Mouse (Mus musculus) ovary, adult 18-20 months (tissue): ENCODE measurements at regions not wholly inside any gene's neighbourhood (a gene's known extent, or its start where the extent isn't known, plus 50 kb on each side); places are given as distances from the start of the nearest gene placed in this dataset.

ENCODE experiments used
- DNase-seq: peaks from one replicate; pipeline ENCODE4 v3.0.0; 2022; ENCODE audit warnings: low spot score, mixed read lengths

DNA sequence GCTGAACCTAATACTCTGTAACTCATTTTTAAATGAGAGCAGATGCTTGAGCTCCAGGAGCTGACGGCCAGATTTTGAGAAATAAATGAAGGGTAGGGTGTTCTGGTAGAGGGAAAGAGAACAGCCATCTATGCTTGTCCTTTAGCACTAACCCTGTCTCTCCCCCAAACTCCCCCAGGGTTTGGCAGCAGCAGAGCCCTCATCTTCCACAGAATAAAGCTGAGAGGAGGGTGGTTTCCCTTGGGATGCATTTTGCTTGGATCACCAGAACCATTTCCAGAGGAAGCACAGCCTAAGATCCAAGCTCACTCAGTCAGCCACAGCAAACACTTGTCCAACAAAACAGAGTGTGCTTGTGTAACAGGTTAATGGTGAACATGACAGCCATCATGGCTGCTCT is 464.8 kb upstream of the Marcks start:
- no peak for DNase-seq

DNA sequence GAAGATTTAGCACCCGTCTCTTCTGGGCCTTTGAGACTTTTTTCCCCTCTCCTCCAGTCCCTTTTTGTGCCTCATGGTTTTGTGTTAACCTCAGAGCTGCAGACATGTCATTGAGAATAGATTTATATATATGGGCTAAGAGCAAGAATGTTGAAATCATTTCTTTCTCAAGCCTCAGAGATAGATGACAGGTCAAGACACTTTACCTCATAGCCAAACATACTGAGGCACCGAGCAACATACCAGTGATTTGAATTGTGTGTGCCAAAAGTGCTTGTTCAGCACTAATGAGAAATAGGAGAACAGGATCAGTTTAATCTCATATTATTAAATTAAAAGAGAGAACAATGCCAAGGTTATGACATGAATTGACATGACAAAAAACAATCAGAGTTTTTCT is 464.2 kb upstream of the Marcks start:
- DNase-seq: no peak

DNA sequence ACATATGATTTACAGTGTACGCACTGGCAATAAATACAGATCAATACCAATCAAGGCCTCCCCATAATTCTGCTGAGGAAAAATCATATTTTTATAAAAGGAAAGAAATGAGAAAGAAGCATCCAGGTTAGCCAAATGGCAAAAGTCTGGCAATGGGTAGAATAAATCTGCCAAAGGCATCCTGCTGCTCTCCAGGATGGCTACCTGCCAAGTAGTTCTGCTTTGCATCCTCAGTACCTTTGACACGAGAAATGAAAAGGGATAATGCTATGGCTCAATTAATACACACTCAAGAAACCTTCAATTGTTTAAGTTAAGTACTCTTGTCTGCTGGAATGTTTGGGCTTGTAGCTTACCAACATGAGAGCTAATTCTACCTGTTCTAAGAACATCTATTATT is 451.2 kb upstream of the Marcks start:
- no peak for DNase-seq

DNA sequence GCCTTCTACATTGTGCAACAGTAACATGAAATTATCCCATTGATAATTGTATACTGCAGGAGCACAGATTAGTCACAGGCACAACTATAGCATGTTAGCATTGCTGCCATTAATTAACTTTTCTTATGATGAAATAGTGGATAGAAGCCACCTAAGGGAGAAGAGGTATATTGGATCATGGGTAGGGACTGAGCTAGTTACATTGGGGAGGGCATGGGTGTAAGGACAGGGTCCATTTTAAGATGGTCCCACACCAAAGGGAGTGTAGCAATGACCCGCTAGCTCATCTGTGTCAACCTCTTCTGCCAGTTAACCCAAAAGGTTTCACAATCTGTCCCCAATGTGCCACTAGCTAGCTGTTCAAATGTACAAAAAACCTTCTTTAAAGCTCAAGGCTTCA is 450.3 kb upstream of the Marcks start:
- no peak for DNase-seq

DNA sequence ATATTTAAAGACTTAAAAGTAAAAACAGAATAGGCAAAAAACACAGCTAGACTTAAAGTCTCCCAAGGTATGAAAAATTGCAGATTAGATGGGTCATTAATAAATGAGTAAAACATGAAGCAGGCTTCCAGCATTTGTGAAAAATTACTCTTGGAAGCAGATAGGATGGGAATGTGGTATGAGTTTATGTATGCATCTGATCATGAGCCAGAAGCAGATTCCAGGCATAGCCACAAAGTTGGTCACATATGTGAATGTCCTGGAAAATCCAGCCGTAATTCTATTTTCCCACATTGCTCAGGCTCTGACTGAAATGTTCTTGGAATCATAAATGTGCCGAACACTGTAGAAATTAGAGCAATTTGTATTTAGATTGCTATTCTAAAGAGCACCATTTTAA is 432.5 kb upstream of the Marcks start:
- no peak for DNase-seq

DNA sequence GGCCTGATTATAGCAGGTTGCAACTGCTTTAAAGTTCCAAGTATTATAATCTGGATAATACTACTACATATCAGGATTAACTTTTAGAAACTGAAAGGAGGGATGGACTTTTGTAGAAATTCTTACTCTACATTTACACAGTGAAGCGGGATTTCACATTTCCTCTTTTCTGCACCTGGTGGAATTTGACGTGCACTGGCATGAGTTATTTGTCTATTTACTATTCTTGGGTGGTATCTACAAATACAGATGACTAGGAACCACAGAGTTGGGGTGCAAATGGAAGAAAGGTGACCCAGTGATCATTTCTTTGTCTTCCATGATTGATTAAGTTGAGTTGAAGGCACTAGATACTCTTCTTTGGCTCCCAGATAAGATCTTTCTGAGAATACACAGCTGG is 423.0 kb upstream of the Marcks start:
- DNase-seq: no peak

DNA sequence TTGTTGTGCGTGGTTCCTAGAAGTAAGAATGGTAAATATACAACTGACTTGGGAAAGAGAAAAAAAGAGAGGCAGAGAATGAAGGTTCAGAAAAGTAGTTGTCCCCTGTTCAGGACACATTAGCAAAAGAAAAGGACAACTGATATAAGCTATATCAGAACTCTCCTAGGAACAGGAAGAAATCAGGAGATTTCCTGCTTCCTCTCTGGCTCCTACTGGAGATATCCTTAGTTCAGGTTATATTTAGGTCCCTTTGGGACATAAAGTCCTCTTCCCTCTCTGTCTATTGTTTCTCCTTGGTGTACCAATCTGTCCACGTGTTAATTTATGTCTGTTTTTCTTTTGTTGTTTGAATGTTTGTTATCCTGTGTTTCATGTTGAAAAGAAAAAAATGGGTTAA is 410.7 kb upstream of the Marcks start:
- DNase-seq: no peak

DNA sequence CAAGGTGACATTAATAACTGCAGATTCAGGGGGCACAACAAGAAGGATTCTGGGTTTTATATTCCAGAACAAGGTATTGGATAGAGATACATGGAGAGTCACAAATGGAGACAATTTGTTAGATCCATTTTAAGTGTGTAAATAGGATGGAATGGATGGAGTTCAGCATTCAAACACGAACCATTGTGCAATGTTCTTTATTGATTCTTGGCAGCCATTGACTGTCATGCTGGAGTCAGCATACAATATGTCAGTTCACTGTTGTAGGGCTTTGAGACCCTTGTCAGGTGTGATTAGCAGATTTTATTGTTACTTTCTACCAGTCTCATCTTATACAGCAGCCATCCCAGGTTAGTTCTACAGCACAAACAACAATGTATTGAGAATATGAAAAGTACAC is 402.0 kb upstream of the Marcks start:
- DNase-seq: no peak

DNA sequence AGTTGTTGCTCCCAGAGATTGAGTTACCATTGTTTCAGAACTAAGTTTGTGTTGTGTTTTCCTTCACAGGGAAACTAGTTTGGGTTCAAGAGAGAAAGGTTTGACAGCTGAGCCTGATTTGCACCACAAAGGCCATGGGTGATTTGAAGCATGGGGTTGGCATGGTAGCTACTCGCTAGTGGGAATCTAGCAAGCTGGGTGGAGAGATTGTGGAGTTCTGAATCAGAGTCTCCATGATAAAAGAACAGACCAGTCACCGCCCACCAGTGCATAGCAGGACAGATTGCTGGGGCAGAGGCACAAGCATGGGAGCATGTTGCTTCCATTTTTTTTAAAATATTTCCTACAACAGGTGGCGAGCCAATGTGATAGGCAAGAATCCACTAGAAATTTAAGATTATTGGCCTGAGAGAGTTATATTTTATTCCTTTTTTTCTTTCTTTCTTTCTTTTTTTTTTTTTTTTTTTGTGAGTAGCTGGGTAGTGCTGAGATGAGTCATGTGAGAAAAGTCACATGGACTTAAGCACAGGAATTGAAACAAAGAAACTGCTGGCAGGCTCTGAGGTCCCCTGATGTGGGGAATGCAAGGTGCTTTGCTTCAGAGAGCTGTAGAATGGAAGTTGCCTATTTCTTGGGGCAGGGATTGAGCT is 367.4 kb upstream of the Marcks start:
- DNase-seq: no peak

DNA sequence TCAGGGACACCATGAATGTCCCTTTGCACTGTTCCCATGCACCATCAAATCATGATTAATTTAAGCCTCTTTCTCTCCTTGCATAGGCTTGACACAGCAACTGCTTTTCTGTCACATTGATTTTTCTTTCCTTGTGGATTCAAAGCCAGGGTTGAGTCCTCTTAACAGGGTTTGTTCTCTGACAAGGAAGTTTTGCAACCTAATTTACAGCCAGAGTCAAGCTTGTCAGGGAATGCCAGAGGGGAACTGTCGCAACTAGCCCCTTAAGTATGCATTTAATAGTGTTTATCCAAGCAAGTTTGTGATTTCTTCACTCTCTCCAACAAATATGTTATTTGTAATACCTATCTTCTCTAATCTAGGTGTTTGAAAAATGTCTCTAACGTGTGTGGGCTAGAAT is 365.7 kb upstream of the Marcks start:
- DNase-seq: no peak

DNA sequence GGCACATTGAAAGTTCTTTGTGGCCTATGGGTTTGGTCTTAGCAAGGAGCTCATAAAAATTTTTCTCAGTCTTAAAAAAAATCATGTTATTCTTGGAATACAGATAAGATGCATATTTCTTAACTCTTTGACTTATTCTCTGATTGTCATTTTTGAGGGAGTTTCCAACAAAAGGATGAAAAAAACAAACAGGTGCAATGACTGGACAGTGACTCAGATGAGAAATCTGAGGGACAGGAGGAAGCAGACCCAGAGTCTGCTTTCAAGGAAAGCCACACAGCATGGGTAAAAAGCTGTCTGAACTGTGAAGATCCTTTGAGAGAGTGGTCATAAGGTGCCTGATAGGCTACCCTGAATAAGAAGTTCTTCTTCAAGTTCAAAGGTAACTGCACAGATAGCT is 363.8 kb upstream of the Marcks start:
- no peak for DNase-seq

DNA sequence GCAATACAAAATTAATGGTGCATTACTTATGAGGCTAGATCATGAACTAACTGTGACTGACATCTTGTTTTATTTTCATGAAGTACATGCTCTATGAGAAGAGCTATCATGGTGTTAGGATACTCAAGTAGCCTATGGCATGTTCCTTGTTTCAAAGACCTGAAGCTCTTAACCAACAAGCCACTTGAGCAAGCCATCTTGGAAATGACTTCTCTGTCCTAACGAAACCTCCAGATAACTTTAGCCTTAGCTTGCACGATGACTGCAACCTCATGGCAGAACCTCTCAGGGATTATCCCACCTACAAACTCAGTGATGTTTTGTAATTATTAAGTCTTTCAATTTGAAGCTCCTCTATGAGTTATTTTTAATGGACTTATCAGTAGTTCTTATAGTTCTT is 362.3 kb upstream of the Marcks start:
- DNase-seq: no peak

DNA sequence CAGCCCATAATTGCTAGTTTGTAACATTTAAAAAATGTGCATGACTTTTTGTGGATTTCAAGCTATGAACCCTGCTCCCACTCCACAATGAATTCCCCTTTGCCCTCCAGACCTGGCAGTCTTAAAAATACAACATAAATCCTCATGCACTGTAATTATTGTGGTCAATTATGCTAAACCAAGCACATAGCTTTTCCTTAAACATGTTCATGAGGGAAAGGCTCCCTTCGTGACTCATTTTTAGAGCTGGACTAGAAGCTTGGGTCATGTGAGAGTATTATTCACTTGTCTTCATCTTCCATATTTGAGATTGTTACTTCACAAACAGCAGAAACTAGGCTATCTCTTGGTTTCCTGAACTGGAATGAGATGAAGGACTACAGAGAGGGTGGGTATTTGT is 356.7 kb upstream of the Marcks start:
- DNase-seq: no peak

DNA sequence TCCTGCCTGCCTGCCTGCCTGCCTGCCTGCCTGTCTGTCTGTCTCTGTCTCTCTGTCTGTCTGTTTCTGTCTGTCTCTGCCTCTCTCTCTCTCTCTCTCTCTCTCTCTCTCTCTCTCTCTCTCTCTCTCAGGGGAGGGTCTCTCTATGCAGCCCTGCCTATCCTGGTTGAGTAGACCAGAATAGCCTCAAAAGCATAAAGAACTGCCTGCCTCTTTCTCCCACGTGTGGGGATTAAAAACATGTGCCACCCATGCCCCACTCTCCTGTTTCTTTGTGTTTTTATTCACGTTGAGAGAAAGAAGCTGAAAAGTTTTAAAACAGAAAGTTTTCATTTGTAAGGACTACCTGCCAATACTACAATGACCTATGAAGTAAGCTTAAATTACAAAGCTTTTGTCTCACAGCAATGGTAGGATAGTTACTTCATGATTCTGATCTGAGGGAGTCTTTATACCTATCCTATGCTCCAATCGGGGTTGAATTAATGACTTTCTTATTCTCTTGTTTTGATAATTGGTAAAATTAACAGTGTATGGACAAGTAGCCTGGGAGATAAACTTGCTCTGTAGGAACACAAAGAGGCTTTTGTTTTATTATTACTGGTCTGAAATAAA is 355.9 kb upstream of the Marcks start:
- DNase-seq: no peak

DNA sequence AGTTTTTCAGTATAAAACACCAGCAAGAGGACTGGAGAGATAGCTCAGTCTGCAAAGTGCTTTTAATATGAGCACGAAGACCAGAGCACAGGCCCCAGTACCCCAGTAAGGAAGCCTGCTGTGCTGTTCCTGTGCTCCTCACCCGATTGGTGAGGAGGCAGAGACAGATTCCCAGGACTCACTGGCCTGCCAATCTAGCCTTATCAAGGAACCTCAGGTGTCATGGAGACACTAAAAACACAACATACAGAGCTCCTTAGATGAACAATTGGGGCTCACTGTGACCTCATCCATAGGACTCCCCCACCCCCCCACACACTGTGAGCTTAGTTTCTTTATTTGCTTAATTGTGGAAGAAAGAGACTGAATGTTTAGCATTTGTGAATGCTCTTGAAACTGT is 355.4 kb upstream of the Marcks start:
- DNase-seq: no peak

DNA sequence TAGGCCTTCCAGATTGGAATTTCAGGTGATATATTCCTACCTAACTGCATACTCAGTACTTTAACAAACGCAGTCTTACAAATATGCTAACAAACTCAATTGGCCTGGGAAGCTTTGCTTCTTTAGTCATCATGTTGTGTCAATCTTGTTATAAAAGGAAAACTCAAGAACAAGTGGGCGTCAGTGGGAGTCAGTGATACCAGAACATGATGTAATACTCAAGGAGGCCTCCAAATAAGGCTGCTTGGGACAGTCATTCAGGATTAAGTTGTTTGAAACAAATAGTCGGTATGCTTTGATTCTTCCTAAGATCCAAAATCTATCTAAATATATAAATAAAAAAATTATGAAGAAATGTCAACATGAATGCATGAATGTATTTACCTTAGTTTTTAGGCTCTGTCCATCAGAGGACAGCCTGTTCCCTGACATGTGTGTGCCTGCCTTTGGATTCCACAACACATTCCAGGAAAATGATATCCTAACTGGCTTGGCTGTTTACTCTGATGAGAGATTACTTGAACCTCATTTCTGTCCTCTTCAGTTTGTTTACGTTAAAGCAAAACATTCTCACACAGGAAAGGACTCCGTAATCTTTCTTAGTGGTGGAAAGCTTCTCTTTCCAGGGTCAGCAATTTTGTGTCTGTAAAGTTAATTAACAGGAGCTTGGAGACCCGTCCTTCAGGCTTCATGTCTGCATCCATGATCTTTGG is 345.7 kb upstream of the Marcks start:
- no peak for DNase-seq

DNA sequence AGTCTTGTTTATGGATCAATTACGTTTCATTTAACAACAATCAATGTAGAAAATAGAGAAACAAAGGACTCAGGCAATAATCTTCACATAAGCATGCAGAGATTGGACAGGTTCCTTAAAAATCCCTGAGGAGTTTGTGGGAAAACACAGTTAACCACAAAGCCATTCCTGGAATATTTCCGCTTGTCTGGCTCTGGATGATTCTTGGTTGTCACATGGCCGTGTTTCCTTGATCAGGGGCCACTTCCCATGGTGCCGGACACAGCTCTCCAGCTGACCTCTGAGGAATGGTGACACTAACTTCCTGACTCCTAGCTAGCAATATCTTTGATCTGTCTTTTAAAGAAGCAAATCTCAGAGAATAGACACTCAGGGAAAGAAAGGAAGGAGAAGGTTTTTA is 344.8 kb upstream of the Marcks start:
- no peak for DNase-seq

DNA sequence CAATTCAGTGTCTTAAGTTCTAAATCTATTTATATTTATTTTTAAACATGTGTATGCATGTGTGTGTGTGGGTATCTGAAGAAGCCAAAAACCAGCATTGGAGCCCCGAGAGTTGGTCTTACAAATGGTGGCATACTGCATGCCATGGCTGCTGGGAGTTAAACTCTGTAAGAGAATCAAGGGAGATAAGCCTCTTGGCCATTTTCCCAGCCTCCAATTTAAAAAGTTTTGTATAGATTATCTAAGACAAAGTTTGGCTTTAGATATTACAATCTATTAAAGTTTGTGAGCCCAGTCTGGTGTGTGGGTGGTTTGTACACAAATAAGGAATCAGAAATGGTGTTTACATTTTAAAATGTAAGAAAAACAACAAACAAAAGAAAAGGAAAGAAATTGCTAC is 343.2 kb upstream of the Marcks start:
- no peak for DNase-seq

DNA sequence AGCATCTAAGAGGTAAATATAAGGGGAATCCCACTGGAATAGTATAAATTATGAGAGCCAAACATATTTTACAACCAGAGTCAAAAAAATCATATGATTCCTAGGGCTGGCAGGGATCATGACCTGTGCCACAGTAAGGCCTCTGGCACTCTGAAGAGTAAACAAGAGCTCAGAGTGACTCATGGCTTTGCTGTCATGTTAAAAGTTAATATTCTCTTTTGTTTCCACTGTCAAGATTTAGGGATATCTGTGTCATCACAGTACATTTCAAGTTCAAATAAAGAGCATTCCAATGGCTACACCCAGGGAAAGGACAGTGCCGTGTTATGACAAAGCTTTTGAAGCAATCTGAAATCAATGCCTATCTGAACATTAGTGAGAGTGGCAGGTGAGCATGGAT is 341.6 kb upstream of the Marcks start:
- no peak for DNase-seq

DNA sequence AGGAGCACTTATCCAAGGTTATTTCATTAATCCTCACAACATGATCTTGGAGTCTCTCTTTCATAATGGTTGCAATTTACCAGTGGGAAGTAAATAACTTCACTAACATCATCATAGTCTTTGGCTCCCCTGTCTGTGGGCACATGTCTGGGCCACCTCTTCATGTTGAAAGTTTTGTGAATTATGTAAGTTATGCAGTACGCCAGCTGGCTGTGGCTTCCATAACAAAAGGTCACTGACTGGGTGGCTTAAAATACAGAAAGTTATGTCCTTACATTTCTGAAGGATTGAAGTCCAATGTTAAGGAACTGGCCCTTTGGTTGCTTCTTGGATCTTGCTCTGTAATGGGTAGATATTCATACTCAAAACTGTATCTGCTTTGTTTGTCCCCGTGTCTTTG is 339.4 kb upstream of the Marcks start:
- DNase-seq: no peak

DNA sequence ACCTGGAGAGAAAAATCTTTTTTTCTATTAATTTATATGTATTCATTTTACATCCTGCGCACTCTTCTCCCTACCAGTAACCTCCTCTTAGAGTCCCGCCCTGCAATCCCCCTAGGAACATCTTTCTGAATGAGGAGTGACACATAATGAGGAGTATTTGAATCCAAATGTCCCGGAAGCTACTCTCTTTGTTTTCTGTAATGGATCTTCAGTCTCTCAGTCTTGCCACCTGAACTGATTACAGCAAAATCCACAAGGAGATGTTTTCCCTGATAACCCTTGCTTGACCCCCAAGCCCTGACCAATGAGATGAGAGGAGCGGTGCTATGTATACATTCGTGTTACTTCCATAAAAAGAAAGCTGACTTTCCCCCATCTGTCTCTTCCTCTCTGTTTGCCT is 334.4 kb upstream of the Marcks start:
- DNase-seq: no peak

DNA sequence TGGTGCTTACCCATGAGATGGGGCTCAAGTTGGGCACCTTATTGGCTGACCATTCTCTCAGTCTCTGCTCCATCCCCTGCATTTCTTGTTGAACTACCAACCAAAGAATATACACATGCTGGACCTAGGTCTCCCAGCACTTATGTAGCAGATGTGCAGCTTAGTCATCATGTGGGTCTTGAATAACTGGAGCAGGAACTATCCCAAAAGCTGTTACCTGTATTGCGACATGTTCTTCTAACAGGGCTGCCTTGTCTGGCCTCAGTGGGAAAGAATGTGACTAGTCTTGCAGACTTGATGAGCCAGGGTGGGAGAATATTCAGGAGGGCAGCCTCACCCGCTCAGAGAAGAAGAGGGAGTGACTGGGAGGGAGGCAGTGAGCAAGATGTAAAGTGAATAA is 318.7 kb upstream of the Marcks start:
- no peak for DNase-seq

DNA sequence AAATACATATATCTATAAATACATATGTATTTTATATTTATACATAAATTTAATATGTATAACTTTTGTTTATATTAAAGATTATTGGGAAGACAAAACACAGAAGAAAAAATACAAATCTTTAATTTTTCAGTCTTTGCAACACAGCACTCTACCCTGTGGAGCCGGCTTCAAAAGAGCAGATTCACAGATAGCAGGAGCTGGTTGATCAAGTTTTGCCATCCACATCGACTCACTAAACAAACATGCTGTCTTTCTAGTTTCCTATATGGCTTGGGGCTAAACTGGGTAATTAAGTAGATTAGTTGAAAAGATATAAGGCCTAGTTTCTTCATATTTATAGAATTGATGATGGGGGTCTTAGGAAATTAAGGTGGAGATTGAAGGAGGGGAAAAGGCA is 311.2 kb upstream of the Marcks start:
- DNase-seq: no peak
